Mouse (Mus musculus) spleen, adult 2 months (tissue): Measurements from ENCODE around the gene Frmd8. TPM values are rescaled to one million over a fixed set of nuclear protein-coding genes. Genes with fewer than 3 reads are reported as not detected.
A peak's percentile ranks its signal among the peaks of the same experiment; 100 is the strongest.

Experiments used
- DNase-seq, 2 experiments: peaks; one replicate each; pipeline versions ENCODE4 v3.0.0 to v3.0.0-alpha.2; 2012 to 2021; ENCODE audit warnings: low spot score in 2 of 2, low read depth in 1 of 2
- H3K27ac ChIP-seq: fragments of 200-500 bp; 2 replicates; pipeline ENCODE4 v1.5.1; 2012; ENCODE audit warnings: low read length, inconsistent platforms; ENCODE audit not compliant: insufficient read depth
- H3K27me3 ChIP-seq: fragments of 200-500 bp; 2 replicates; pipeline ENCODE4 v1.6.1; 2012; ENCODE audit warnings: mild to moderate bottlenecking, moderate library complexity, low read length, inconsistent platforms; ENCODE audit not compliant: control insufficient read depth, insufficient read depth
- H3K36me3 ChIP-seq: fragments of 200-500 bp; 2 replicates; pipeline ENCODE4 v1.6.1; 2012; ENCODE audit warnings: mild to moderate bottlenecking, low read length, inconsistent platforms; ENCODE audit not compliant: control insufficient read depth, insufficient read depth
- H3K4me1 ChIP-seq: fragments of 200-500 bp; 2 replicates; pipeline ENCODE4 v1.6.1; 2011; ENCODE audit warnings: inconsistent platforms; ENCODE audit not compliant: control insufficient read depth, insufficient read depth, insufficient read length
- H3K4me3 ChIP-seq: fragments of 200-500 bp; 2 replicates; pipeline ENCODE4 v1.5.1; 2011; ENCODE audit warnings: mild to moderate bottlenecking, inconsistent platforms; ENCODE audit not compliant: insufficient read depth, insufficient read length; ENCODE audit errors: extremely low read depth
- CTCF ChIP-seq: fragments of 200-500 bp; IDR thresholded peaks from 2 replicates; pipeline ENCODE4 v1.5.1; 2011; ENCODE audit warnings: mild to moderate bottlenecking, inconsistent platforms; ENCODE audit not compliant: insufficient read depth, insufficient read length, insufficient replicate concordance; ENCODE audit errors: extremely low read depth
- POLR2A ChIP-seq: fragments of 200-500 bp; IDR thresholded peaks from 2 replicates; pipeline ENCODE4 v1.6.1; 2011; ENCODE audit warnings: low read depth, low read length, inconsistent platforms
- WGBS: fragments of 180-500 bp; shearing (Covaris S2); methylation state at CpG from one replicate; pipeline ENCODE4 v1.1.7; 2018; 5-methylcytosine and 5-hydroxymethylcytosine counted together
- polyA plus RNA-seq: library from polyadenylated mRNA; depleted of rRNA; stranded (reverse); fragments of >200 nt; gene quantifications from 2 replicates; pipeline ENCODE4 v1.2.3, GENCODE M21; 2012

Frmd8 gene
- polyA plus RNA-seq, 1 experiment, result 42.3 TPM

- Histone ChIP-seq H3K4me3 (no peak overlapping the region), H3K27ac (peak overlapping the region; percentile 66), H3K36me3 (peaks cover 26% of the 10 kb centered on the region), H3K4me1 (peaks cover 21% of the 10 kb centered on the region; the same call in 1 of the 2 replicates), H3K27me3 (no peaks in the 10 kb centered on the region)
- no peak for TF ChIP-seq CTCF
- no peak for TF ChIP-seq POLR2A
- DNase-seq, result no peak
- 79% methylated on average over 5 of the region's 5 CpGs for WGBS
These were observed 23.5 kb downstream of the Frmd8 start for GRCm38 (mm10) chr19:5851481-5851971.

- Histone ChIP-seq H3K27ac (no peak overlapping the region), H3K36me3 (peaks cover 22% of the 10 kb centered on the region), H3K4me1 (peaks cover 21% of the 10 kb centered on the region; the same call in 1 of the 2 replicates), H3K27me3 (no peaks in the 10 kb centered on the region), H3K4me3 (no peak overlapping the region)
- 89% methylated on average over 3 of the region's 3 CpGs for WGBS
- TF ChIP-seq CTCF (no peak), POLR2A (no peak)
- no peak for DNase-seq
These were observed 24.2 kb downstream of the Frmd8 start for GRCm38 (mm10) chr19:5850860-5851259.

GRCm38 (mm10) chr19:5849843-5850527 lies 25.1 kb downstream of the Frmd8 start:
- Histone ChIP-seq H3K4me1 (peaks cover 21% of the 10 kb centered on the region; the same call in 1 of the 2 replicates), H3K27me3 (no peaks in the 10 kb centered on the region), H3K4me3 (no peak overlapping the region), H3K27ac (peak overlapping the region; percentile 99), H3K36me3 (peaks cover 16% of the 10 kb centered on the region)
- peak; percentile 75 to 88 for DNase-seq
- 11% methylated on average over 11 of the region's 11 CpGs for WGBS
- TF ChIP-seq CTCF (peak; percentile 98), POLR2A (no peak)

GRCm38 (mm10) chr19:5848826-5849672 lies 26.0 kb downstream of the Frmd8 start:
- no peaks in the 10 kb centered on the region for H3K27me3 ChIP-seq
- no peak for TF ChIP-seq CTCF
- TF ChIP-seq POLR2A, result no peak
- WGBS, result 20% methylated on average over 13 of the region's 13 CpGs
- no peak for DNase-seq
- H3K4me3 ChIP-seq, result no peak overlapping the region; the same call in 1 of the 2 replicates
- peaks cover 21% of the 10 kb centered on the region; the same call in 1 of the 2 replicates for H3K4me1 ChIP-seq
- H3K36me3 ChIP-seq, result peaks cover 16% of the 10 kb centered on the region
- H3K27ac ChIP-seq, result peak overlapping the region; percentile 99

GRCm38 (mm10) chr19:5848032-5848825 lies 26.8 kb downstream of the Frmd8 start:
- no peak for DNase-seq
- H3K4me1 ChIP-seq, result peaks cover 22% of the 10 kb centered on the region; the same call in 1 of the 2 replicates
- WGBS, result 42% methylated on average over 14 of the region's 14 CpGs
- peaks cover 15% of the 10 kb centered on the region for H3K36me3 ChIP-seq
- H3K4me3 ChIP-seq, result no peak overlapping the region
- H3K27me3 ChIP-seq, result no peaks in the 10 kb centered on the region
- H3K27ac ChIP-seq, result peak overlapping the region; percentile 99
- TF ChIP-seq POLR2A (no peak), CTCF (no peak)

- TF ChIP-seq POLR2A (no peak), CTCF (no peak)
- Histone ChIP-seq H3K4me1 (peaks cover 24% of the 10 kb centered on the region; the same call in 1 of the 2 replicates), H3K27ac (peak overlapping the region; percentile 99), H3K4me3 (no peak overlapping the region), H3K27me3 (no peaks in the 10 kb centered on the region), H3K36me3 (peaks cover 9% of the 10 kb centered on the region)
- WGBS, result 57% methylated on average over 4 of the region's 4 CpGs
- DNase-seq, result no peak
These were observed 27.7 kb downstream of the Frmd8 start for GRCm38 (mm10) chr19:5847306-5847796.
